Mouse (Mus musculus): ENCODE results near the gene Cd200r3.

DNA sequence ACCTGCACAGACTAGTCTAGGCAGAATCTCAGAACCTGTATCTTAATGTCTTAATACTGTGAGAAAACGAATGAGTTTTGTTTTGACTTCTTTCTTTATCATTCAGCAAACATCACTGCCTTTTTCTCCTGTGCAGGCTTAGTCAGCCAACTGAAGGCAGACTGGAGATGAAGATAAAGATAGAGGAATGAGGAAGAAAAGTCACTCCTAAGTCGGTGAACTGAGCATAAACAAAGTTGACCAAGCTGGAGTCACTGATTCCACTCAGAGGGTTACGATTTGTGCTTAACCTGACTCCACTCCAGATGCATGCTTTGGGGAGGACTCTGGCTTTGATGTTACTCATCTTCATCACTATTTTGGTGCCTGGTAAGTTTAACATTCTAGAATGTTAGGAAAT is at the start of gene Cd200r3:
- TF ChIP-seq POLR2A (IDR thresholded peaks at IDR 0.05; ENCODE audit: insufficient read length, low read depth) (no peak), TCF12 (IDR thresholded peaks at IDR 0.05; ENCODE audit: insufficient read depth, poor library complexity, severe bottlenecking) (no peak), SRF (IDR thresholded peaks at IDR 0.05; ENCODE audit: control insufficient read depth, insufficient read length, low read depth) (no peak), MYOD1 (IDR thresholded peaks at IDR 0.05; ENCODE audit: control insufficient read depth in 1 of 3, insufficient read length in 2 of 3, low read depth in 2 of 3) (no peak)
